Mouse (Mus musculus) embryo, embryonic 9.5 days (tissue): ENCODE results near the gene Zfhx3.
A peak's percentile ranks its signal among the peaks of the same experiment; 100 is the strongest.

Experiments used
- DNase-seq: peaks from one replicate; pipeline ENCODE4 v3.0.0-alpha.2; 2017; ENCODE audit errors: extremely low spot score

Zfhx3 gene

GRCm38 (mm10) chr8:108089632-108090031, 147.2 kb downstream of the Zfhx3 start:
- no peak for DNase-seq

DNA sequence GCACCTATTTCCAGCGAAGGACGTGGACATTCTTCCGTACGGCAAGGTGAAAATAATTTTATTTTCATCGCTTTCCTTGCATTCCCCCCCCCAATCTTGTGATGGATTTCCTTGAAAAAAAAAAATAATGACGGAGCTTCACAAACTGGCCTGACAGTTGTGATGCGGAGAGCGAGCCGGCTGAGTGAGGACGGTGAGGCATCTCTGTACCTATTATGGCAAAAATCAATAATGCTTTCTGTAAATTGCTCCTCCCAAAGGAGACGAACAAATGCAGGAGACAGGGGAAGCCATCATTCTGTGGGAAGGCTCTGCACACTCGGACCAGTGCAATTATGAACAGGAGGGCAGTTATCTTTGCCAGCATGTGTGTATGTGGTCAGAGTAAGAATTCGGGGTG, 156.2 kb downstream of the Zfhx3 start:
- DNase-seq: no peak

DNA sequence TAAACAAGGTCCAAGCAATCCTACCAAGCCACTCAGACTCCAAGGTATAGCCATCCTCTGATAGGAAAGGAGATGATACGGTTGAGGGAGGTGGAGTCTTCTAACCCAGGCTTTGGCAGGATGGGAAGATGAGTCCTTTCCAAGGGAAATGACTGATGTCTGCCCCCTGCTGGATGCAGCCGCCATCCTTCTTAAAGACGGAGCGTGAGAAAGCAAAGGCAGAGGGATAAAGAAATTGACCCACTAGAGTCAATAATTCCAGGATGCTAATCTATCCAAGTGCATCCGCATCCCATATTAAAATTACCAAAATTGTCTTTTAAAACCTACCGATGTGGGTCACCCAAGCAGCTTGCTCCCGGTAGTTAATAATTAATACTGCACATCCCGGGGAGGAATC, 158.7 kb downstream of the Zfhx3 start:
- DNase-seq: no peak

GRCm38 (mm10) chr8:108101978-108102865, 159.8 kb downstream of the Zfhx3 start:
- no peak for DNase-seq

GRCm38 (mm10) chr8:108104471-108105098, 162.1 kb downstream of the Zfhx3 start:
- peak; percentile 32 for DNase-seq

DNA sequence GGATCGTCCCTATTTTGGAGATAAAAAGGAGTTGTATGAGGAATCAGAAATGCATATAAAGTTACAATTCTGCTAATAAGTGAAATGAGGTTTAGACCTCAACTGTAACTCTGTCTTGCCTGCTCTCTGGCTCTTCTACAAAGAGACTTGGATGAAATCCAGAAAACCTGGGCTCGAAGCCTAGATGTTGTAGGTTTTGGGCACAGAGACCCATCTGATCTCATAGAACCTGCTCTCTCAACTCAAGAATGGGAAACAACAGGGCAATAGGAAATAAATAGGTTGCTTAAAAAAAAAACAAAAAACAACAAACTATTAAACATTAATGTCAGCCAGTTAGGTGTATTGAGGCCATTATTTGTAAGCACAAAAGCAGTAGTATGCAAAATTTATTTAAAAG, 182.6 kb downstream of the Zfhx3 start:
- DNase-seq: no peak

DNA sequence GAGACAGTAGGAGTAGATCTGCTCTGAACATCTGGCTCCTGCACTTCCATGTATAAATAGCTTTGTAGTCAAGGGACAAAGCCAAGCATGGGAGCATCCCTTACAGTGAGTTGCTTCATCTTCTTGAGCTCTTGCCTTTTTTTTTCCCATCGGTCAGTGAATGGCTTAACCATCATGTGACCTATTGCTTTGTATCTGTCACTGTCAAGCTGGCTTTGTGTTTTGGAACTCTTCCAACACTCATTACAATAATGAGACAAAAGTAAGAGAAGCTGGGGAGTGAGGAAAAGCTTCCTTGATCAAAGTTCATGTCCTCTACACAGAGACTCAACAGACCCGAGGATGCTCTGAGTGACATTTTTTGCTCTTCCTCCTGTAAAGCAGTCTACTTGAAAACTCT, 183.0 kb downstream of the Zfhx3 start:
- DNase-seq: no peak

DNA sequence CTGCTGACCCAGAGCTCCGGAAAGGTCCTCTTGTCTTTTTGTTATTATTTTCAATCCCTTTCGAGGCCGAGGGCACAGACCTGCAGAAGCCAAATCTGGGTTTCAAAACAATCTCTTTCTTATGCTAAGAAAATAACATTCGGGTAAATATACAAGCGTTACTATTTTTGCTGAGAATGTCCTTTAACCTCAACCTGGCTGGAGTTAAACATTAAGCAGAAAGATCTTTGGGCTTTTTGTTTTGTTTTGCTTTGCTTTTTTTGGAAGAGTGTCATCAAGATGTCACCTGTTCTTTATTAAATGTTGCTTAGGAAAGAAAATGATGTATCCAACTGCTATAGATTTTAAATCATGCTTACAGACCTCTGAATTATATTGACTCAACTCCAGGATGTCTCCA, 204.1 kb downstream of the Zfhx3 start:
- DNase-seq: no peak

DNA sequence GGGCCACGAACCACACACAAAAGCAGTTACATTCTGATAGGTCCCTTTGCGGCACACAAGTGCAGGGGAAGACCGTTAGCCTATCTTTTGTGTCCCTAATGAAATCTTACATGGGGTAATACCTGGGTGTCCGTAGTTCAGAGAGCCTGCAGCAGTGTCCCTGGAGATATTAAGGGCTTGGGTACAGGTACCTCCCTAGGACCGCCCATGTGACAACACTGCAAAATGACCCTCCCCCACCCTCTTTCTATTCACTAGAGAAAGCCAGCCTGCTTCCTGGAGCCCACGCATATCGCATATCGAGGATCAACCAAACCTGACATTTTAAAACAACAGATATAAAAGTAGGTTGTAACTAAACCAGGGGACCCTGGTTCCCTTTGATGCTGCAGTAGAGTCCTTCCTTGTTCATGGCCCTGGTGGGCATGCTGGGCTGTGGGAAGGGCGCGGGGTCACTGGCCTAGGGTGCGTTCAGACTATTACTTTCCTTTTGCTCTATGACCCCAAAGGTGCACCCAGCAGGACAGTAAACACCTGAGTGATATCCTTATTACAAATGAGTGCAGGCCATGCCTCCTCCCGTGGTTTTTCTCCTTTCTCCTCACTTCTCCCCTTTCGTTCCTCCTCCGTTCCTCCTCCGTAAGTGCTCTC, 206.3 kb downstream of the Zfhx3 start:
- no peak for DNase-seq

- no peak for DNase-seq
Measured at GRCm38 (mm10) chr8:108170804-108171203, 228.4 kb downstream of the Zfhx3 start.

GRCm38 (mm10) chr8:108183296-108183695, 240.9 kb downstream of the Zfhx3 start:
- DNase-seq: no peak

DNA sequence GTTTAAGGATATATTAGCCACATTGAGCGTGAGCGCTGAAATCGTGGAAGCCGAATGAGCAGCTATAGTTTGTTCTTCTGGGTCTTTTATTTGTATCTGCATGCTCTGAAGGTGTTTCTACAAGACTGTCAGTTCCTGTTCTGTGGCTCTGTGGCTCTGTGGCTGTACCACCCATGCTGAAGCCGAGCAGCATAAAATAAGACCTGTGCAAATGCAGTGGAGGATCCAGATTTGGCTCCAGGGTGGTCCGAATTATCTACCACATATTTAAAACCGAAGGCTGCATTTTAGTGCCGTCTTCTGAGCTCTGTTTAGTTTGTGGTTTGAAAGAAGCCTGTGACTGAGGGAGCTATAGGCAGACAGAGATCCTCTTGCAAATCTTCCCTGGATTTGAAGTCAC, 241.5 kb downstream of the Zfhx3 start:
- DNase-seq: no peak

DNA sequence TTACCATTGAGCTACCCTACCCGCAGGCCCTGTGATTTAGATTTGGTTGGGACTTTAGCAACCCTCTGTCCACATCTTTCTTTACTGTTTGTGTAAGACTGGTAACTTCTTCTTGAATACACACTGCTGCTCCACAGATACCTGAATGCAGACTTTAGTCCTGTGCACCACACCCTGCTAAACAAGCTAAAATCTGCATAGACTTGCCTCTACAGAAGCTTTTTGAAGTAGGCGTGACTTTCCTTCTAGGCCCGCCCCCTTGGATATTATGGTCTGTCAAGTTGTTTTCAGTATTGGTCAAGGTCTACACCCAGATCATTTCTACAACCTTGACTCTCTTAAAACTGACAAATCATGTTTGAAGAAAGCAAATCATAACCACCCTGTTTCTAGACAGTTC, 243.8 kb downstream of the Zfhx3 start:
- DNase-seq: no peak

DNA sequence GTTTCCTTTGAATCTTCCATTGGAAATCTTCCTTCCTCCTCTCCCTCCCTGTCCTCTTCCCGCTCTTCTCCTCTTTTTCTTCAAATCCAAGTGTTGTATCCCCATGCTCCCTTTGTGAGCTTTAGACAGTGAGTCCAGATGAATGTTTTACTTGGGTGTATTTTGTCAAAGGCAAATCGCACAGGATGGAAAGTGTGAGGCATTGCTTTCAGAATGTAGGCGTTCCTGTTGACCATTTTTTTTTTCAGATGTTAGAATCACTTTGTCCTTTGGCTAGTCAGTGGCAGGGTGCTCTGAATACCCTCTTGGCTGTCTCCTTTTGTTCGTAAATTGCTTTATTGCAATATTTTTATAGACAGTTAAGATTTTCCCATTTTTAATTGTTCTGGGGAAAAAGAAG, 245.6 kb downstream of the Zfhx3 start:
- DNase-seq: no peak

GRCm38 (mm10) chr8:108194571-108194970, 252.1 kb downstream of the Zfhx3 start:
- peak; percentile 57 for DNase-seq

DNA sequence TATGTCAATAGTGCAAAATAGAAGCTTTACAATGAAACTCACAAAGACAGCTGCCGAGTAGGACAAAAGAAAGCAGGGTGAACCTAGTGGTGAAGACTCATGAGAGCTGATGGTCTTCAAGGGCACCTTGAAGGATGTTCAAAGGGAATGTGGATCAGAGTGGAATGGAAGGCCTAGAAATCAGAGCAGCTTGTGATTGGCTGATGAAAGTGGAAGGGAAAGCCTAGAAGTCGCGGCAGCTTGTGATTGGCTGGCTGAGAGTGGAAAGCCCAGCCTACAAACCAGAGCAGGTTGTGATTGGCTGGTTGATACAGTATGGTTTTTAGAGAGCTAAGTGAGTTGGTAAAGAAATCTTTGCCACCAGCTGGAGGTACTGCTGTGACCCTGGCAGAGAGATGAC, 272.6 kb downstream of the Zfhx3 start:
- DNase-seq: no peak

DNA sequence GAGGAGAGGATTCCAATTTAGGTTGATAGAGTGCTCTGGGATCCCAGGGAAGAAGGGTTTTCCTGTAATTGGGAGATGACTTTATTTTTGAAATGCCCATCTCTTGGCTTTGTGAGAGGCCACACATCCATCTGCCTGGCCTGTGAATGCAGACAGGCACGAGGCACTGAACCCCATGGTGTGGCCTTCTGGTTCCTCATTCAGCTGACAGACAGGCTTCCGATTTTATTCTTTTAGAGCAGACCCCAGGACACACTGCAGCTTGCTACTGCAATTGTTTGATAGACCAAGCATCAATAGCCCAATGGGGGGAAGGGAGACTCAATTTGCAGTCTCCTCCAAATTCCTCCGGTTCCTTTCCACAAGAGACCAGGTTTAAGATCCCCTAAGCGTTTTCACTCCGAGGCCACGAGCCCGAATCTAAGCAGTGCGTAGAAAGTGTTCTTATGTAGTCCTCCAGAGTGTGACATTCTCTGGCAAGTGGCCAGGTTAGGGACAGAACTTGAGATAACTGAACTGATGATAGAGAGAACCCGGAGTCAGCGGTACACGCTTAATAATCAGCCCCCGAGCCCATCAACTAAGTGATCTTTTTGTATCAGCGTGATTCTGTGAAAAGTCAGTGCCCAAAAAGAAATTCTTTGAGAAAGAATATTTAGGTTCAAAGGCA, 275.9 kb downstream of the Zfhx3 start:
- DNase-seq: no peak

DNA sequence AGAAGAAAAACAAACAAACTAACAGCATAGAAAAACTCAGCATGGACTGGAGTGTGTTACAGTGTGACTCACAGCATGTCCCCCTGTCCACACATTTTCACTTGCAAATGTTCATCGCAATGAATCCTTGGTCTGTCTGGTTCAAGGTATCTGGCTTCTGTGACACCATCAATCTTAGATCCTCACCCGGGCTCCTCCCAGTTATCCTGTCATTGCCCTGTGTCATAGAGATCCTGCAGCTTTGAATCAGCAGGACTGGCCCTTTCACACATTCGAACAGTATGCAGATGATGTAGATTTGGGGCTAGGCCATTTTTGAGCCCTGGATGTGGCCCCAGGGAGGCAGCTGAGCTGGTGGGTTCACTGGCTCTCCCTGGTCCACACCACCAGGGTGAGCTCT, 278.1 kb downstream of the Zfhx3 start:
- DNase-seq: no peak

DNA sequence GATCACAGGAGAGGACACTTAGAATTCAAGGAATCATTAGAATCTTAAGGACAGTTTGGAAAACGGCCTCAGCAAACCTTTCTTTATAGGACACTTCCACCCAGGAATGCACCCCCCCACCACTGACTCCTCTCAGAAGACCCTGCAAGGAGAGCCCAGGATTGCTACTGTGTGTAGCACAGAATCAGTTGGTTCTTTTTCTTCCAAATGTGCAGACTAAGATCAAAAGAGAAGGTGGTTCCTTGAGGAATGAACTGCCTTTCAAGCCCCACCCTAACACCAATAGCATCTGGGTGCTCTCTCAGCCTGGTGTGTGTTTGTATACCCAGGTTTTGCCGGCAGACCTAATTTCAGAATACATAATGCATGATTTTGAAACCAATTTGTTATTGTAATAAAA, 279.6 kb downstream of the Zfhx3 start:
- no peak for DNase-seq

DNA sequence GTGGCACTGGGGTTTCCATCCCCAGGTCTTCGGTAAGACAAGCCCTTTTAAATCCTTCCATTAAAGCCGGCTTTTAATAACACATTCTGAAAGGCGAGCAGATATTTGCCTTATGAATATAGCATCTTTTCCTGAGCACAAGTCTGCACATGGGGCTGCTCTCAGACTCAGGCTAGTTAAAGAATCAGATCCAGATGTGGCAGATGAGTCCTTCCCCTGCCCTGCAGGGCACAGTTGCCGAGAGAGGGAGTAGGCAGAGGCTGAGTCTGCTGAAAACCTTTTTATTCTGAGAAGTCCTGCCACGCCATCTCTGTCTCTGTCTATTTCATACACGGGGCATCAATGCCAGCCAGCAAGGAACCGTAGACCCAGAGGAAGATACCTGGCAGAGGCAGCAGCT, 289.9 kb downstream of the Zfhx3 start:
- no peak for DNase-seq

DNA sequence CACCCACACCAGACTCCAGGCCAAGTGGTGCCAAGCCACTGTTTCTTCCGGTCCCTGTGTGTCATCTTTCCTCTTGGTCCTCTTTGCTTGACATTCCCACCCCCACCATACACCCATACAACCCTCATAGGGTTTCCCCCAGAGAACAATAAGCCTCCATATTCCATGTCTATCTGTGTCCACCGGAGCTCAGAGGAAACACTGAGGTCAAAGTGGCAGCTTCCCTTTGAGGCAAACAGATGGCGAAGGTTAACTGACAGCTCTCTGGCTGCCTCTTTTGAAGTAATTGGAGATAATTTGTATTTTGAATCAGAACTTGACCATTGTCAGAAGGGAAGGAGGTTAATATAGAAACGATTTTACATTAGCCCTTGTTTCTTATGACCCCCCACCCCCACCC, 292.0 kb downstream of the Zfhx3 start:
- DNase-seq: no peak

DNA sequence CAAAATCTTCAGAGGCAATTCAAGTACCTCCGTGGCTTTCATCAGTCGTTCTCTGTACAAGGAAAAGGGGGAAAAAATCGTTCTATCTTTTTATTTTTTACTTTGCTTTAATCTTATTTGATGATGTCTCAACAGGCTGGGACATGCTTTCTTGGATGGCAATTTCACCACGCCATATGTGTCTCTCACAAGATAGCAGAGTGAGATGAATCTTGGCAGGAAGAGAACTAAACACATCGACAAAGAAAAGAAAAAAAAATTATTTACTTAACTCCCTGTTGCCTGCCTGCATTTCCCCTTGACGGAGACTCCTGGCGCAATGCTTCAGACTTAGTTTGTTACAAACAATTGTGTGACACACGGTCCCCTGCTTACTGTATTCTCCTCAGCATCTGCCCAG, 294.3 kb downstream of the Zfhx3 start:
- no peak for DNase-seq
